Mouse (Mus musculus) liver, embryonic 12.5 days (tissue): ENCODE results near the gene Myl10. TPM values are rescaled to one million over a fixed set of nuclear protein-coding genes. Genes with fewer than 3 reads are reported as not detected.
"Not testable (repeated sequence)": the region's sequence is repeated elsewhere in the genome, so short reads cannot be mapped to it uniquely, and the experiment has no call there.

Experiments used
- ATAC-seq: fragments of 200-750 bp; cut with Nextera tagmentation; 2 replicates; pipeline ENCODE4 v1.8.0; 2017; ENCODE audit warnings: moderate number of reproducible peaks, mild to moderate bottlenecking, moderate library complexity
- H3K27ac ChIP-seq: fragments of 300-500 bp; sonication (generic); 2 replicates; pipeline ENCODE4 v1.5.1; 2016; ENCODE audit warnings: mild to moderate bottlenecking
- H3K27me3 ChIP-seq: fragments of 300-500 bp; sonication (generic); replicated peaks from 2 replicates; pipeline ENCODE4 v1.6.1; 2016; ENCODE audit warnings: mild to moderate bottlenecking, moderate library complexity
- H3K36me3 ChIP-seq: fragments of 300-500 bp; sonication (generic); 2 replicates; pipeline ENCODE4 v1.6.1; 2016; ENCODE audit warnings: mild to moderate bottlenecking, moderate library complexity
- H3K4me1 ChIP-seq: fragments of 300-500 bp; sonication (generic); 2 replicates; pipeline ENCODE4 v1.6.1; 2016
- H3K4me2 ChIP-seq: fragments of 300-500 bp; sonication (generic); 2 replicates; pipeline ENCODE4 v1.6.1; 2016; ENCODE audit warnings: mild to moderate bottlenecking, moderate library complexity
- H3K4me3 ChIP-seq: fragments of 300-500 bp; sonication (generic); 2 replicates; pipeline ENCODE4 v1.5.1; 2016; ENCODE audit warnings: mild to moderate bottlenecking, moderate library complexity
- H3K9ac ChIP-seq: fragments of 300-500 bp; sonication (generic); 2 replicates; pipeline ENCODE4 v1.6.1; 2016; ENCODE audit warnings: mild to moderate bottlenecking, moderate library complexity
- H3K9me3 ChIP-seq: fragments of 300-500 bp; sonication (generic); replicated peaks from 2 replicates; pipeline ENCODE4 v1.6.1; 2016; ENCODE audit warnings: mild to moderate bottlenecking, moderate library complexity
- WGBS: fragments of 180-500 bp; shearing (Covaris S2); methylation state at CpG from one replicate; pipeline ENCODE4 v1.1.7; 2016; ENCODE audit not compliant: insufficient replicate concordance; 5-methylcytosine and 5-hydroxymethylcytosine counted together
- polyA plus RNA-seq: library from polyadenylated mRNA; unstranded; fragments of >200 nt; fragmentation: Nextera tagmentation; extraction: Ambion mirVana; gene quantifications from 2 replicates; pipeline ENCODE4 v1.2.1, GENCODE M21; 2016

Gene Myl10
- polyA plus RNA-seq, 1 experiment from 2014 or later, result not detected

- Histone ChIP-seq H3K27me3 (no peaks in the 10 kb centered on the region), H3K9ac (no peak overlapping the region), H3K4me2 (no peak overlapping the region), H3K4me3 (no peak overlapping the region), H3K9me3 (no peaks in the 10 kb centered on the region), H3K27ac (no peak overlapping the region), H3K36me3 (no peaks in the 10 kb centered on the region), H3K4me1 (no peaks in the 10 kb centered on the region)
- no peak for ATAC-seq
- whole genome bisulfite sequencing, result 55% methylated on average over 12 of the region's 12 CpGs
Measured at GRCm38 (mm10) chr5:136708116-136708515, 15.2 kb downstream of the Myl10 start.

- Histone ChIP-seq H3K9me3 (no peaks in the 10 kb centered on the region), H3K9ac (no peak overlapping the region), H3K27me3 (peaks cover 18% of the 10 kb centered on the region), H3K36me3 (no peaks in the 10 kb centered on the region), H3K27ac (no peak overlapping the region), H3K4me1 (0 out of 2 replicates have a peak, but pooled peaks cover 3% of the 10 kb centered on the region), H3K4me2 (no peak overlapping the region), H3K4me3 (no peak overlapping the region)
- ATAC-seq, result no peak
- 54% methylated on average over 4 of the region's 4 CpGs for WGBS
Measured at GRCm38 (mm10) chr5:136710742-136711141, 17.8 kb downstream of the Myl10 start.

- WGBS, result 19% methylated on average over 32 of the region's 32 CpGs
- peak overlapping the region; percentile 30 for H3K4me2 ChIP-seq
- ATAC-seq, result no peak
- H3K9me3 ChIP-seq, result no peaks in the 10 kb centered on the region
- 0 out of 2 replicates have a peak, but pooled peaks cover 3% of the 10 kb centered on the region for H3K4me1 ChIP-seq
- no peak overlapping the region for H3K27ac ChIP-seq
- H3K4me3 ChIP-seq, result no peak overlapping the region
- H3K9ac ChIP-seq, result no peak overlapping the region
- H3K36me3 ChIP-seq, result no peaks in the 10 kb centered on the region
- peaks cover 18% of the 10 kb centered on the region for H3K27me3 ChIP-seq
Measured at GRCm38 (mm10) chr5:136714232-136714875, 21.4 kb downstream of the Myl10 start.

DNA sequence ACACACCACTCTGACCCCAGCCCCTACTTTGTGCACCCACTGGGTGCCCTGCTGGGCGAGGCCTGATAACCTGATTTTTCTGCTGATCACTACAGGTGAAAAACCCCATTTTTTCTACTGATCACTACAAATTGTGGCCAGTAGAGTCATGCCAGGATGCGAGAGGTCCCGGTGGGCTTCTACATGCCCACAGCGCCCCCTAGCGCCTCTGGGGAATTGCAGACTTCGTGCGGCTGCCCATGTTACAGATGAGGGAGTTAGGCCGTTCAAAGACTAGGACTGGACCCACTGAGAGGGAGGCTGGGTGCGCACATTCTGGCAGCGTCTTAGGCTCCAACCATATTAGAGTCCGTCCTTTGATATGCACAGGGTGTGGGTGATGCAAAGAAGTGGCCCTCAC is 21.9 kb downstream of the Myl10 start:
- Histone ChIP-seq H3K4me2 (peak overlapping the region; percentile 30), H3K9ac (no peak overlapping the region), H3K36me3 (no peaks in the 10 kb centered on the region), H3K27me3 (peaks cover 18% of the 10 kb centered on the region), H3K4me1 (0 out of 2 replicates have a peak, but pooled peaks cover 3% of the 10 kb centered on the region), H3K4me3 (no peak overlapping the region), H3K9me3 (no peaks in the 10 kb centered on the region), H3K27ac (no peak overlapping the region)
- ATAC-seq, result no peak
- 15% methylated on average over 11 of the region's 11 CpGs for WGBS

- H3K36me3 ChIP-seq, result no peaks in the 10 kb centered on the region
- WGBS, result 43% methylated on average over 10 of the region's 10 CpGs
- no peak overlapping the region for H3K4me3 ChIP-seq
- H3K4me1 ChIP-seq, result 0 out of 2 replicates have a peak, but pooled peaks cover 3% of the 10 kb centered on the region
- H3K9me3 ChIP-seq, result no peaks in the 10 kb centered on the region
- H3K27ac ChIP-seq, result no peak overlapping the region
- H3K27me3 ChIP-seq, result peaks cover 18% of the 10 kb centered on the region
- ATAC-seq, result no peak
- no peak overlapping the region for H3K9ac ChIP-seq
- no peak overlapping the region for H3K4me2 ChIP-seq
Measured at GRCm38 (mm10) chr5:136716696-136717572, 24.0 kb downstream of the Myl10 start.

GRCm38 (mm10) chr5:136717573-136717854 is 24.6 kb downstream of the Myl10 start:
- H3K27me3 ChIP-seq, result peaks cover 18% of the 10 kb centered on the region
- H3K9me3 ChIP-seq, result no peaks in the 10 kb centered on the region
- H3K27ac ChIP-seq, result no peak overlapping the region
- H3K4me3 ChIP-seq, result no peak overlapping the region
- 0 out of 2 replicates have a peak, but pooled peaks cover 3% of the 10 kb centered on the region for H3K4me1 ChIP-seq
- H3K4me2 ChIP-seq, result no peak overlapping the region
- H3K9ac ChIP-seq, result no peak overlapping the region
- H3K36me3 ChIP-seq, result no peaks in the 10 kb centered on the region
- no peak for ATAC-seq
- 46% methylated on average over 2 of the region's 2 CpGs for WGBS

DNA sequence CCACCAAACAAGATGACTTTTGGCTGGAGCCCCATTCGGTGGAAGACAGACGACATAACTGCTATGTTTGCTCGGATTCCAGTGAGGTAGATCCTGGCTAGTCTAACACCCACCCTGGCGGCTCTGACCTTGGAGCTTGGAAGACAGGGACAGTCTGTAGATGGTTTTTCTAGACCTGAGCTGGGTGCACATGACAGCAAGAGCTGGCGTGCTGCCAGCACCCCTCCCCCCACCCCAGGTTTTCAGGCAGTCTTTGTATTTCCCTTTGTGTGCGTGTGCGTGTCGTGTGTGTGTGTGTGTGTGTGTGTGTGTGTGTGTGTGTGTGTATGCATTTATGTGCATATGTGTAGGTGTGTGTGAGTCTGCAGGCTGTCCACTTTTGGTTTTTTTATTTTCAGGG is 25.7 kb downstream of the Myl10 start:
- H3K27me3 ChIP-seq, result peaks cover 15% of the 10 kb centered on the region
- H3K4me3 ChIP-seq, result no peak overlapping the region
- H3K4me2 ChIP-seq, result no peak overlapping the region
- H3K4me1 ChIP-seq, result 0 out of 2 replicates have a peak, but pooled peaks cover 3% of the 10 kb centered on the region
- no peaks in the 10 kb centered on the region for H3K36me3 ChIP-seq
- ATAC-seq, result no peak
- no peak overlapping the region for H3K9ac ChIP-seq
- no peaks in the 10 kb centered on the region for H3K9me3 ChIP-seq
- 64% methylated on average over 8 of the region's 8 CpGs for WGBS
- no peak overlapping the region for H3K27ac ChIP-seq

DNA sequence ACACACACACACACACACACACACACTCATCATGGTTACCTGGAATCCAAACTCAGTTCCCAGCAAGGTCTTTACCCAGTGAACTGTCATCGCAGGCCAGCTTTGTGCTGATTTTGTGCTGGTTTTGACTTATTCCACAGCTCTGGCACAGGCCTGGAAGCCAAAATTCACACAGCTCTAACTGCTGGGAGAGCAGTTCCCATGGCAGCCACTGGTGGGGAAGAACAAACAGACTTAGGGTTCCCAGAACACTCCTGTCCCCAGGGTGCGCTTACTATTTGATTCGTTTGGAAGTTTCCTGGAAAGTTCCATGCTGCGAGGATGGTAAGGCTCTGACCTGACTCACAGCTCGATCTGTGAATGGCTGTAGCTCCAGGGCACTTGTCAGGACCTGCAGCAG is 28.6 kb downstream of the Myl10 start:
- Histone ChIP-seq H3K4me3 (no peak overlapping the region), H3K27ac (no peak overlapping the region), H3K4me2 (no peak overlapping the region), H3K9me3 (no peaks in the 10 kb centered on the region), H3K9ac (no peak overlapping the region), H3K27me3 (no peaks in the 10 kb centered on the region), H3K36me3 (no peaks in the 10 kb centered on the region), H3K4me1 (no peaks in the 10 kb centered on the region)
- WGBS, result 58% methylated on average over 5 of the region's 5 CpGs
- no peak for ATAC-seq

DNA sequence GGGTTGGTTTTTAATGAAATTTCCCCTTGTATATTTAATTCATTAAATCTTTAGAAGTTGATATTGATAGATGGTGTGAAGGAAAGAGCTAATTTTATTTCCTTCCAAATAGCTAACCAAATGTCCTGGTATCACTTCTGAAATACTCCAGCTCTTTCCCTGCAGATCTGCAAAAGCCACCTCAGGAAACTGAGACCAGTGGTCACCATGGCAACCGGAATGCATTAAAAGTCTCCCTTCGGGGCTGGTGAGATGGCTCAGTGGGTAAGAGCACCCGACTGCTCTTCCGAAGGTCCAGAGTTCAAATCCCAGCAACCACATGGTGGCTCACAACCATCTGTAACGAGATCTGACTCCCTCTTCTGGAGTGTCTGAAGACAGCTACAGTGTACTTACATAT is 33.3 kb downstream of the Myl10 start:
- not testable (repeated sequence) for H3K9ac ChIP-seq, H3K4me3 ChIP-seq, ATAC-seq, H3K27me3 ChIP-seq, H3K36me3 ChIP-seq, H3K9me3 ChIP-seq, H3K4me1 ChIP-seq, H3K4me2 ChIP-seq, H3K27ac ChIP-seq
- WGBS, result 60% methylated on average over 5 of the region's 5 CpGs

DNA sequence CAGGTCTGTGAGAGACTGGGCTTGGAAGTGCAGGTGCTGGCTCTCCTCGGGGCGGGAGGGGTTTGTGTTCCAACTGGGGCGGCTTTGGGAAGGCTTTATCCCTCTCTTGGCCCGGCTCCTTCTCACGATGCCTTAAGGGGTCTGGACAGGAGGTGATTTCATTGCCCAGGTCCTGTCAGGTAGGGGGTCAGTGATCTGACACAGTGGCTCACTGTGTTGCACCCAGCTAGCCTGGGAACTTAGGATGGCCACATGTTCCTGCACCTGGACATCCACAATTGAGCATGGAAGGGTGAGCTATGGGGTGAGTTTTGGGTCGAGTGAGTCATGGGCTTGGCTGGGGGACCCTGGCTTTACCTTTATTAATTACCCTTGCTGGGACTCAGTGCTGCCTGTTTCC is 46.0 kb downstream of the Myl10 start:
- Histone ChIP-seq H3K27me3 (no peaks in the 10 kb centered on the region), H3K4me1 (no peaks in the 10 kb centered on the region), H3K27ac (no peak overlapping the region), H3K9me3 (no peaks in the 10 kb centered on the region), H3K4me3 (no peak overlapping the region), H3K36me3 (no peaks in the 10 kb centered on the region), H3K4me2 (no peak overlapping the region), H3K9ac (no peak overlapping the region)
- 56% methylated on average over 6 of the region's 6 CpGs for WGBS
- ATAC-seq, result no peak

DNA sequence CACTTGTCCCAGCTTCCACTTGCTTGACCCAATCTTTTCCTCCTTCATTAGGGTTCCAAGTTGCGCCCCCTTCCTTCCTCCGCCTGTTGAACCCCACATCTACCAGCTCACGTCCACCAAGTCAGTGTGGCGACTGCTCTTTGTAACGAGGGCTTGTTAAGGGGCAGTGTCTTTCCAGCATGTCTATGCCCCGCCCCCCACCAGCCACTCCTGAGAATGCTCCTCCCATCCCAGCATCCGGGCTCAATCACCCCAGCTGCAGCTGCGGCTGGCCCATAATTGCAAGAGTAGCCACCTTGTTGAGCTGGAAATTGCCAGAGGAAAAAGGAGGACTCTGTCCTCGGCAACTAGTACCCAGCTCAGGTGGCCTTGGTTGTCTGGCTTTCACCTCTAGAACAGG is 53.6 kb downstream of the Myl10 start:
- no peak overlapping the region for H3K4me3 ChIP-seq
- WGBS, result 60% methylated on average over 9 of the region's 9 CpGs

More for the DNA sequence above, 53.6 kb downstream of the Myl10 start:
- Histone ChIP-seq H3K36me3 (0 out of 2 replicates have a peak, but pooled peaks cover 2% of the 10 kb centered on the region), H3K9me3 (peaks cover 27% of the 10 kb centered on the region), H3K4me2 (no peak overlapping the region), H3K4me1 (no peaks in the 10 kb centered on the region), H3K27ac (no peak overlapping the region), H3K9ac (no peak overlapping the region), H3K27me3 (no peaks in the 10 kb centered on the region)
- no peak for ATAC-seq
